8 mouse cellular contexts compared by ENCODE assay signal in the genomic region with DNA sequence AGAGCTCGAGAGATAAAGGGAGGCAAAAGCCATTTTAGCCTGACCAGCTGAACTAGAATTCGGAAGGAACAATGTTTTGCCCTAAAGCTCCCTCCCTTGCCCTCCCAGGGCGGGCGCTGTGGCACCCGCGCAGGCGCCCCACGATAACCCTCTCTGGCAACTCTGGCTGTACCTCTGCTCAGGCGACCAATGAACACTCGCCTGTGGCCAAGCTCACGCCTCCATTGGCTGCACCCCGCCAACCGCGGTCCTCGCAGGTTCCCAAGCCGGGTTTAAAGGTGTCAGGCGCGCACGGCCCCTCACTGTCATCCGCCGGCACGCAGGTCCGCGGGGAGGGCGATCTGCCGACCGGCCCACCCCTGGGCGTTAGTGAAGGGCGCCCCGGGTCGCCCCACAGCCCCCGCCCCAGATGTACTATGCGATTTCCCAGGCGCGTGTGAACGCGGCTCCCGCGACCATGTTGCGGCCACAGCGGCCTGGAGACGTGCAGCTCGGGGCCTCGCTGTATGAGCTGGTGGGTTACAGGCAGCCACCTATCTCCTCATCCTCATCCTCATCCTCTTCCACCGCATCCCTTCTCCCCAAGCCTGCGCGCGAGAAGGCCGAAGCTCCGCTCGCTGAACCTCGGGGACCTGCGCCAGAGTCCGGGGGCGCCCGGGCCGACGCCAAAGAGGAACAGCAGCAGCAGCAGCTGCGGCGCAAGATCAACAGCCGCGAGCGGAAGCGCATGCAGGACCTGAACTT. TPM values are rescaled to one million over a fixed set of nuclear protein-coding genes. Genes with fewer than 3 reads are reported as not detected.
DNase-seq lines count a peak whose midpoint lies in the region; ATAC-seq and TF ChIP-seq lines count a peak whose summit lies in the region.

A gene (plus strand): TSS at position 305 of the 744 bp plus-strand sequence.

- H3K36me3 ChIP-seq in hindbrain, postnatal 0 days (ENCODE audit: insufficient read depth, low read length) = no peaks in the 10 kb centered on the region

- TF ChIP-seq CTCF in hindbrain, postnatal 0 days (IDR thresholded peaks at IDR 0.05; ENCODE audit: low read depth) = no peak

- no peaks in the 10 kb centered on the region for H3K9me3 ChIP-seq in hindbrain, postnatal 0 days (ENCODE audit: low read length)

- intact Hi-C loops in gastrocnemius, postnatal 14 days (cut with DNase I; ENCODE audit: low total_unique reads) = no loop called here
- intact Hi-C loops in left cerebral cortex, postnatal 10 days (cut with DNase I) = loop anchor here (2.0 kb wide), 1 partner anchor 39 kb away; no protein-coding TSS in a partner anchor

- H3K4me1 ChIP-seq in hindbrain, postnatal 0 days (ENCODE audit: insufficient read depth, low read length) = no peaks in the 10 kb centered on the region; the same call in 1 of the 2 replicates

- ATAC-seq in common myeloid progenitor, adult 5-6 weeks (replicated peaks; ENCODE audit: low read depth, poor library complexity, severe bottlenecking) = peak; percentile 79
- peak; percentile 80 for ATAC-seq in hindbrain, postnatal 0 days
- peak; percentile 91 for ATAC-seq in megakaryocyte-erythroid progenitor cell, adult 5-6 weeks (replicated peaks; ENCODE audit: low FRiP score, low TSS enrichment, poor library complexity, severe bottlenecking)
- no peak for ATAC-seq in monocyte, adult 5-6 weeks (replicated peaks; ENCODE audit: insufficient number of reproducible peaks, low FRiP score, low TSS enrichment, poor library complexity, severe bottlenecking)

- peak within 1 kb of the TSS; percentile 58 for H3K9ac ChIP-seq in hindbrain, postnatal 0 days (replicated peaks; ENCODE audit: low read length)

- peak; percentile 80 for DNase-seq in adrenal gland, postnatal 14 days
- DNase-seq in gastrocnemius, postnatal 14 days = peak; percentile 66
- peak; percentile 82 for DNase-seq in hindbrain, postnatal 0 days (ENCODE audit: low spot score)
- DNase-seq in left cerebral cortex, postnatal 10 days (ENCODE audit: extremely low spot score in 1 of 2, low spot score in 2 of 2) = peak; percentile 72 to 81
- DNase-seq in skeletal muscle tissue, adult 2 months (ENCODE audit: low read depth, low spot score) = peak; percentile 36

- under 1% methylated on average over 62 of the region's 64 CpGs for WGBS in hindbrain, postnatal 0 days

- peaks cover 85% of the 10 kb centered on the region for H3K27me3 ChIP-seq in hindbrain, postnatal 0 days (ENCODE audit: insufficient read depth, low read length)

- peak within 1 kb of the TSS; percentile 85 for H3K27ac ChIP-seq in hindbrain, postnatal 0 days

- H3K4me3 ChIP-seq in hindbrain, postnatal 0 days (ENCODE audit: low read length) = peak within 1 kb of the TSS; percentile 46

- peak within 1 kb of the TSS; percentile 62 for H3K4me2 ChIP-seq in hindbrain, postnatal 0 days (ENCODE audit: low read depth, low read length)

RNA-seq across cellular contexts. Expression of the gene that starts here (rescaled TPM):
- total RNA-seq in adrenal gland, postnatal 14 days (2021) = 1.1 and 1.2 TPM in 2 replicates
- not detected in 2 replicates for total RNA-seq in common myeloid progenitor, adult 5-6 weeks (2017)
- total RNA-seq in gastrocnemius, postnatal 14 days (2021) = not detected
- total RNA-seq in hindbrain, postnatal 0 days (2014; rRNA removed) = 240 and 249 TPM in 2 replicates
- 199 and 227 TPM in 2 replicates for polyA plus RNA-seq in hindbrain, postnatal 0 days (2015; fragmentation: Nextera tagmentation; extraction: Ambion mirVana)
- 100 to 1,000 TPM in 1 of 2 experiments, 10 to 100 TPM in 1; 96.3 to 105 TPM for total RNA-seq in left cerebral cortex, postnatal 10 days (2021)
- not detected in 2 replicates for total RNA-seq in megakaryocyte-erythroid progenitor cell, adult 5-6 weeks (2014; fragmentation: Nextera tagmentation)
- total RNA-seq in megakaryocyte-erythroid progenitor cell, adult 5-6 weeks (2017) = not detected in 2 replicates
- not detected in 3 replicates for total RNA-seq in monocyte, adult 5-6 weeks (2017)

Comparison
In these comparisons a context has a peak if more than half of its experiments do, and no peak if none do; other contexts are left out.
1. RNA of the gene that starts here (total RNA-seq): 240 to 249 TPM in hindbrain, postnatal 0 days and 96.3 to 105 TPM in left cerebral cortex, postnatal 10 days; 1.1 to 1.2 TPM in adrenal gland, postnatal 14 days, not detected in gastrocnemius, postnatal 14 days, not detected in common myeloid progenitor, adult 5-6 weeks, not detected in megakaryocyte-erythroid progenitor cell, adult 5-6 weeks and not detected in monocyte, adult 5-6 weeks; every median in the first group is over 10 times any median in the second.
2. Peak in ATAC-seq in common myeloid progenitor, adult 5-6 weeks; RNA of the gene not detected or under 1 TPM.
3. Peak in DNase-seq in gastrocnemius, postnatal 14 days; RNA of the gene not detected or under 1 TPM.
4. Peak in ATAC-seq in megakaryocyte-erythroid progenitor cell, adult 5-6 weeks; RNA of the gene not detected or under 1 TPM.
5. Peak in every context shown above with its lines, with median percentiles within 50 percentile points of each other: DNase-seq.